Mouse (Mus musculus) G1E (cell line): ENCODE measurements around the gene Ifnlr1. TPM values are rescaled to one million over a fixed set of nuclear protein-coding genes. Genes with fewer than 3 reads are reported as not detected.

Experiments
- ATAC-seq: 2 replicates; pipeline ENCODE4 v1.8.0; 2016; ENCODE audit warnings: mild to moderate bottlenecking; ENCODE audit not compliant: insufficient number of reproducible peaks, poor library complexity, low FRiP score, severe bottlenecking; ENCODE audit errors: extremely low read depth
- DNase-seq: peaks from one replicate; pipeline ENCODE4 v3.0.0; 2012; ENCODE audit warnings: low spot score
- H3K27me3 ChIP-seq: 2 replicates; pipeline ENCODE4 v1.6.1; 2012; ENCODE audit warnings: mild to moderate bottlenecking, low read length, inconsistent platforms; ENCODE audit not compliant: insufficient read depth
- H3K36me3 ChIP-seq: replicated peaks from 2 replicates; pipeline ENCODE3; 2012; ENCODE audit warnings: mild to moderate bottlenecking, inconsistent platforms
- H3K4me1 ChIP-seq: 2 replicates; pipeline ENCODE4 v1.6.1; 2012; ENCODE audit warnings: low read depth, low read length, inconsistent platforms, mixed read lengths; ENCODE audit not compliant: insufficient read depth
- H3K4me3 ChIP-seq: 2 replicates; pipeline ENCODE4 v1.5.1; 2012; ENCODE audit warnings: low read depth, mild to moderate bottlenecking, inconsistent platforms, low read length, moderate library complexity, mixed read lengths
- H3K9me3 ChIP-seq: replicated peaks from 2 replicates; pipeline ENCODE4 v1.6.1; 2012; ENCODE audit warnings: inconsistent platforms
- CTCF ChIP-seq: IDR thresholded peaks from 2 replicates; pipeline ENCODE4 v1.5.1; 2012; ENCODE audit warnings: low read depth, low read length, inconsistent platforms, mixed read lengths
- GATA1 ChIP-seq: IDR thresholded peaks from 2 replicates; pipeline ENCODE4 v1.6.1; 2012; ENCODE audit warnings: borderline replicate concordance, low read length, inconsistent platforms, mixed read lengths
- GATA2 ChIP-seq: IDR thresholded peaks from 2 replicates; pipeline ENCODE4 v1.6.1; 2012; ENCODE audit warnings: low read depth, low read length, inconsistent platforms, borderline replicate concordance
- POLR2AphosphoS5 ChIP-seq: IDR thresholded peaks from 2 replicates; pipeline ENCODE4 v1.6.1; 2012; ENCODE audit warnings: low read depth, low read length, inconsistent platforms; ENCODE audit not compliant: insufficient replicate concordance
- TAL1 ChIP-seq: conservative IDR thresholded peaks from 2 replicates; pipeline ENCODE4 v1.6.1; 2012; ENCODE audit warnings: low read depth, low read length, inconsistent platforms, mixed read lengths
- polyA plus RNA-seq: library from polyadenylated mRNA; stranded (reverse); fragments of >175 nt; gene quantifications from 2 replicates; pipeline ENCODE4 v1.2.3, GENCODE M21; 2012
- total RNA-seq, 2 experiments: library from RNA; stranded (forward) in 1 of 2; stranded (reverse) in 1 of 2; fragments of 200-1000 nt in 1 of 2; fragments of >200 nt in 1 of 2; fragmentation: Nextera tagmentation in 1 of 2; gene quantifications; 2 replicates each; pipeline ENCODE4 v1.2.3; 2014 to 2017

Ifnlr1 gene
- total and polyA plus RNA-seq, 3 experiments: under 0.01 TPM; not detected in 2

DNA sequence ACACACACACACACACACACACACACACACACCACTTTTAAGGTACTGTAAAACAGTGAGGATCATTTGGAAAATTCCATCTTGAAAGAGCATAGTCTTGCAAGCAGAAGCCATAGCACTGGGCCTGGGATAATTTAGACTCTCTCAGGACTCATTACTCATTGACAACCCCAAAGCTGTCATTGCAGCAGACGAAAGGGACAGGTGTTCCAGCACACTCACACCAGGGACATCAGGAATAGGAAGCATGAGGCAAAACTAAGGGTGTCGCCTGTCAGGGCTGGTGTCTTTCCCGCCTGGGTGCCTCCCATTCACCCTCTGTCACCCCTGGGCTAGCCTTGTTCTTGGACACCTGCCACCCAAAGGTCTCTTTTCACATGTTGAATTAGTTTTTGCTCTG lies 50.8 kb downstream of the Ifnlr1 start:
- no peak for DNase-seq
- Histone ChIP-seq H3K36me3 (no peaks in the 10 kb centered on the region), H3K4me3 (no peak overlapping the region), H3K4me1 (no peaks in the 10 kb centered on the region), H3K27me3 (peaks cover 2% of the 10 kb centered on the region; the same call in 1 of the 2 replicates), H3K9me3 (peaks cover 3% of the 10 kb centered on the region; the same call in 1 of the 2 replicates)
- TF ChIP-seq POLR2AphosphoS5 (no peak), TAL1 (no peak), GATA1 (no peak), GATA2 (no peak), CTCF (no peak)
- ATAC-seq: no peak

DNA sequence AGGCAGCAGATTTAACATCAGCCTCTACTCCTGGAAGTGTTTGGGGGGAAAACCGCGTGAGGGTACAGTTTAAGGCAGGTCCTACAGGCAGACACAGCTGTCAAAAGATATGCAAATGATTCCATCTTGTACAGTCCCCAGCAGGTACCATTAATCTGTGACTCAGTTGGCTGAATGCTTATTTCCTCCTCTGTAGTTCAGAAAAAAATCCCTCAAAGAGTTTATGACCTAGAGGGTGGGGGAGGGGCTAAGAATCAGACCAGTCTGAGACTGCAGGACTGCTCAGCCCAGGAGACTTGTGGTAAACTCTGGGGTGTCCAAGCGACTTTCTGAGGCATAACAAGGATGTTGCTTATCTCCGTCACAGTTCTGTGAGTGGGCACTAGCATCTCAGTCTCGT lies 52.1 kb downstream of the Ifnlr1 start:
- Histone ChIP-seq H3K27me3 (peaks cover 2% of the 10 kb centered on the region), H3K4me3 (no peak overlapping the region), H3K36me3 (no peaks in the 10 kb centered on the region), H3K9me3 (peaks cover 3% of the 10 kb centered on the region; the same call in 1 of the 2 replicates), H3K4me1 (no peaks in the 10 kb centered on the region)
- DNase-seq: no peak
- TF ChIP-seq GATA2 (no peak), CTCF (no peak), GATA1 (no peak), POLR2AphosphoS5 (no peak), TAL1 (no peak)
- no peak for ATAC-seq

DNA sequence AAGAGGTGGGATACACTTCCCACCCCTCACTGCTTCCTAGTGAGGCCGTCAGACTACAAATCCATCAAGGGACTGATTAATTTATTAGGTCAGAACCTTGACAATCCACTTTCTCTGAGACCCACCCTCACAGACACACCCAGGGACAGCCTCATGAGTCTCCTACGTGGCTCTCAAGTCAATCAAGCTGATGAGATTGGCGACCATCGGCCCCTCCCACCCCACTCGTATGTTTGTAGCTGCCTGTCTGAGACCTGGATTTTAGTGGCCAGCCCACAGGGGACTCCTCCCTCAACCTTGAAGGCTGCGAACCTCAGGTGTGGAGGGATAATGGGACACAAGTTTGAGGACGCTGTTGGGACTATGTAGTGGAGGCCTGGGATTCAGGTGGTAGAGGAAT lies 53.1 kb downstream of the Ifnlr1 start:
- H3K4me3 ChIP-seq: no peak overlapping the region
- H3K27me3 ChIP-seq: peaks cover 2% of the 10 kb centered on the region
- no peak for TF ChIP-seq GATA2
- no peak for TF ChIP-seq GATA1
- no peak for TF ChIP-seq POLR2AphosphoS5
- TF ChIP-seq CTCF: no peak
- TF ChIP-seq TAL1: no peak
- ATAC-seq: no peak
- no peak for DNase-seq
- peaks cover 3% of the 10 kb centered on the region; the same call in 1 of the 2 replicates for H3K9me3 ChIP-seq
- H3K4me1 ChIP-seq: no peaks in the 10 kb centered on the region
- H3K36me3 ChIP-seq: no peaks in the 10 kb centered on the region

GRCm38 (mm10) chr4:135739672-135740071 lies 53.6 kb downstream of the Ifnlr1 start:
- no peak for DNase-seq
- no peak for TF ChIP-seq CTCF
- TF ChIP-seq GATA1: no peak
- TF ChIP-seq TAL1: no peak
- TF ChIP-seq POLR2AphosphoS5: no peak
- no peak for TF ChIP-seq GATA2

DNA sequence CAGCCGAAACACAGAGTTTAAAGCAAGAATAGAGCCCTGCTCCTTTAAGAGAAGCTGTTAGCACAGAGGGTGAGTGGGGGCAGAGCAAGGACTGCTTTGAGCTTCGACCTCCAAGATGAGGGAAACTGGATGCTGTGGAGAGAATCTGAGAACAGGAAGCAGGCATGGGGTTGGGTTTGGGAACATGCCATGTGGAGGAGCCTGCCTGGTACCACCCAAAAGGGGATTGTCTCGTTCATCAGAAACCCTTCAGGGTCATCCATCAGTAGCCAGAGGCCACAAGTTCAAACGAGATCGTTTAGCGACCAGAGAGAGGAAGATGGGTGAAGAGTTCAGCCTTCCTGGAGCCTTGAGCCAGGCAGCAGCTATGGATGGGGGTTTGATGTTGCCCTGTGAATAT lies 57.4 kb downstream of the Ifnlr1 start:
- DNase-seq: no peak
- Histone ChIP-seq H3K36me3 (no peaks in the 10 kb centered on the region), H3K4me1 (no peaks in the 10 kb centered on the region), H3K27me3 (peaks cover 3% of the 10 kb centered on the region; the same call in 1 of the 2 replicates), H3K9me3 (no peaks in the 10 kb centered on the region), H3K4me3 (no peak overlapping the region)
- no peak for TF ChIP-seq POLR2AphosphoS5
- TF ChIP-seq GATA2: no peak
- TF ChIP-seq GATA1: no peak
- ATAC-seq: no peak

More at GRCm38 (mm10) chr4:135739672-135740071, 53.6 kb downstream of the Ifnlr1 start:
- Histone ChIP-seq H3K4me1 (no peaks in the 10 kb centered on the region), H3K36me3 (no peaks in the 10 kb centered on the region), H3K27me3 (peaks cover 4% of the 10 kb centered on the region), H3K9me3 (no peaks in the 10 kb centered on the region), H3K4me3 (no peak overlapping the region)
- ATAC-seq: no peak

- H3K9me3 ChIP-seq: no peaks in the 10 kb centered on the region
- no peaks in the 10 kb centered on the region for H3K36me3 ChIP-seq
- no peak for TF ChIP-seq GATA1
- TF ChIP-seq TAL1: no peak
- no peak for TF ChIP-seq CTCF
- no peak for TF ChIP-seq GATA2
- TF ChIP-seq POLR2AphosphoS5: no peak
- H3K27me3 ChIP-seq: peaks cover 3% of the 10 kb centered on the region; the same call in 1 of the 2 replicates
- no peak overlapping the region for H3K4me3 ChIP-seq
- H3K4me1 ChIP-seq: no peaks in the 10 kb centered on the region
- no peak for DNase-seq
- no peak for ATAC-seq
Measured at GRCm38 (mm10) chr4:135744726-135745448, 58.8 kb downstream of the Ifnlr1 start.
